Mouse (Mus musculus): ENCODE results near the gene Fhit. TPM values are rescaled to one million over a fixed set of nuclear protein-coding genes. Genes with fewer than 3 reads are reported as not detected.

Gene Fhit
- polyA plus RNA-seq, 1 experiment from 2014 or later: 13.3 TPM

DNA sequence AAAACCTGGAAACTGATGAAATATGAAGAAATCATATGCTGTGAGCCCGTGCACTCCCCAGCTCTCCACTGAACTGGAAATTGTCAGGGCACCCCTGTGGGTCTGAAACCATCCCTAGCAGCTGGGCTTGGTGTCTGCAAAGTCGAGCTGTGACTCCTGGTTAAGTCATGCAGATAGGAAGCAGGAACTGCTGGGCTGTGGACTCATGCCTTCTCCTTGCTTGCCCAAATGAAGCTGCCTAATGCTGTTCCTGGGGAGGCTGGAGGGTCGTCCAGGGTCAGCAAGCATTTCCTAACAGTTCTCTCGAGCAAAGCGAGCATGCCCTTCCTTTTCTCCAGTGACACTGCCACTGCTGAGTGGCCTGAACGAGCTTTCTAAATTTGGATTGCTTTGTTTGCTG is 607.1 kb downstream of the Fhit start:
- no peaks in the 10 kb centered on the region for H3K4me1 ChIP-seq (replicated peaks; ENCODE audit: insufficient read depth, low read length)
- H3K27ac ChIP-seq: no peak overlapping the region
- no peak for TF ChIP-seq CTCF (IDR thresholded peaks at IDR 0.05; ENCODE audit: low read depth)
- WGBS: 14% methylated on average over 6 of the region's 6 CpGs
- H3K9ac ChIP-seq (ENCODE audit: low read depth, low read length): no peak overlapping the region
- H3K9me3 ChIP-seq (replicated peaks; ENCODE audit: low read length): no peaks in the 10 kb centered on the region
- H3K36me3 ChIP-seq (ENCODE audit: insufficient read depth, low read length): no peaks in the 10 kb centered on the region
- DNase-seq (ENCODE audit: low spot score): peak; percentile 25
- ATAC-seq (replicated peaks; ENCODE audit: low FRiP score, low read depth): 0 out of 2 replicates have a peak, but pooled peaks have one; percentile 43
- H3K4me3 ChIP-seq (replicated peaks; ENCODE audit: low read depth, low read length): no peak overlapping the region
- no peak overlapping the region for H3K4me2 ChIP-seq (ENCODE audit: low read length)
- no peaks in the 10 kb centered on the region for H3K27me3 ChIP-seq (ENCODE audit: insufficient read depth, low read length)

DNA sequence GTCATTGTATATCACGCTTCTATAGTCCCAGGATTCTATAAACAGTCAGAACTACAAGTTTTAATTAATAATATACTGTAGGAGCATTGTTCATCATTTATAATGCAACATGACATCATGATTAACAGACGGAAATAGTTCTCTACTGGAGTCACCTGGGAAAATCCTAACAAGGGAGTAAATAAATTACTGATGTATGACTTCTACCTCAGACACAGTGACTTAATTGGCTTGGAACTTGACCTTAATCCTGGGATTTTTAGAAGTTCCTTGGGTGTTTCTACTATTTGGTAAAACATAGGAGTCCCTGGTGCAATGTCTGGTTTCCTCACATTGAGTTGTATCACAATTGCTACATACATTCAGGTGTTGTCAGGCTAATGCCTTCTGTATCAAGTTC is 613.2 kb downstream of the Fhit start:
- Histone ChIP-seq H3K27me3 (ENCODE audit: insufficient read depth, low read length) (no peaks in the 10 kb centered on the region), H3K36me3 (ENCODE audit: insufficient read depth, low read length) (no peaks in the 10 kb centered on the region), H3K9ac (ENCODE audit: low read depth, low read length) (no peak overlapping the region), H3K4me1 (replicated peaks; ENCODE audit: insufficient read depth, low read length) (no peaks in the 10 kb centered on the region), H3K9me3 (replicated peaks; ENCODE audit: low read length) (no peaks in the 10 kb centered on the region), H3K27ac (no peak overlapping the region), H3K4me2 (ENCODE audit: low read length) (no peak overlapping the region), H3K4me3 (replicated peaks; ENCODE audit: low read depth, low read length) (no peak overlapping the region)
- ATAC-seq (replicated peaks; ENCODE audit: low FRiP score, low read depth) (no peak), DNase-seq (ENCODE audit: low spot score) (no peak)
- WGBS: 75% methylated on average over 2 of the region's 2 CpGs
- TF ChIP-seq CTCF (IDR thresholded peaks at IDR 0.05; ENCODE audit: low read depth): no peak

DNA sequence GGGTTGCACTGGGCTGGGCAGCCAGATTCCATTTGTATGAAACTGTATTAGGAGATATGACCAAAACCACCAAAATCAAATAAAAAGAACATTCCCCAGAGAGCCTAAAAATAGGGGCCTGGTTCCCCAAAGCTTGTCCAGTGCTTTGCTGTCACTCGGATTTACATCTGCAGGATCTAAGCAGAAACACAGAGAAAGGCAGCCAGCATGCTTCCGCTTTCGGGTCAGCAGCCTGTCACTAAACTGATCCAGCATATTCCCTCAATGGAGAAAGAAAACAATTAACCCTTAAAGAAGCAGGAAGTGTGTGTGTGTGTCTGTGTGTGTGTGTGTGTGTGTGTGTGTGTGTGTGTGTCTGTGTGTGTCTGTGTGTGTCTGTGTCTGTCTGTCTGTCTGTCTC is 615.9 kb downstream of the Fhit start:
- no peaks in the 10 kb centered on the region for H3K36me3 ChIP-seq (ENCODE audit: insufficient read depth, low read length)
- H3K4me3 ChIP-seq (replicated peaks; ENCODE audit: low read depth, low read length): no peak overlapping the region
- ATAC-seq (replicated peaks; ENCODE audit: low FRiP score, low read depth) (no peak), DNase-seq (ENCODE audit: low spot score) (peak; percentile 18)
- H3K4me2 ChIP-seq (ENCODE audit: low read length): no peak overlapping the region
- H3K27ac ChIP-seq: no peak overlapping the region
- H3K27me3 ChIP-seq (ENCODE audit: insufficient read depth, low read length): no peaks in the 10 kb centered on the region
- no peak overlapping the region for H3K9ac ChIP-seq (ENCODE audit: low read depth, low read length)
- H3K4me1 ChIP-seq (replicated peaks; ENCODE audit: insufficient read depth, low read length): no peaks in the 10 kb centered on the region
- no peak for TF ChIP-seq CTCF (IDR thresholded peaks at IDR 0.05; ENCODE audit: low read depth)
- H3K9me3 ChIP-seq (replicated peaks; ENCODE audit: low read length): no peaks in the 10 kb centered on the region
- 34% methylated on average over 3 of the region's 3 CpGs for WGBS

DNA sequence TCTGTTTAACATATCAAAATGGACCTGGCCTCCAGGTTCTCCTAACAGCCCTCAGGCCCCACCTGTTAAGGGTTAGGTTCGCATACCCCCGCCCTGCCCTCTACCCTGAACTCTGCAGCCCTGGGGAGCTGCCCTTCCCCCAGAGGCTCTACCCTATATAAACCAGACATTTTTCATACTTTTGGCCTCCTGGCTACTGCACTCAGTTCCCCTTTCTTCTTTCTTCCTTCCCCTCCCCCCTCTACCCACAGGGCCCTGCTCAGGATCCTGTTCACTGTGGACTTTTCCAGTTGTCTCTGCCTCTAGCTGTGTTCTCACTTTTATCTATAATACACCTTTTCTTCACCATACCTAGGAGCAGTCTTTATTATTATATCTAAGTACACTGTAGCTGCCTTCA is 627.0 kb downstream of the Fhit start:
- Histone ChIP-seq H3K9ac (ENCODE audit: low read depth, low read length) (no peak overlapping the region), H3K27me3 (ENCODE audit: insufficient read depth, low read length) (no peaks in the 10 kb centered on the region), H3K36me3 (ENCODE audit: insufficient read depth, low read length) (no peaks in the 10 kb centered on the region), H3K27ac (no peak overlapping the region), H3K9me3 (replicated peaks; ENCODE audit: low read length) (no peaks in the 10 kb centered on the region), H3K4me1 (replicated peaks; ENCODE audit: insufficient read depth, low read length) (no peaks in the 10 kb centered on the region), H3K4me3 (replicated peaks; ENCODE audit: low read depth, low read length) (no peak overlapping the region), H3K4me2 (ENCODE audit: low read length) (no peak overlapping the region)
- DNase-seq (ENCODE audit: low spot score): no peak
- no peak for ATAC-seq (replicated peaks; ENCODE audit: low FRiP score, low read depth)
- no peak for TF ChIP-seq CTCF (IDR thresholded peaks at IDR 0.05; ENCODE audit: low read depth)
- WGBS: 70% methylated on average over 2 of the region's 2 CpGs

DNA sequence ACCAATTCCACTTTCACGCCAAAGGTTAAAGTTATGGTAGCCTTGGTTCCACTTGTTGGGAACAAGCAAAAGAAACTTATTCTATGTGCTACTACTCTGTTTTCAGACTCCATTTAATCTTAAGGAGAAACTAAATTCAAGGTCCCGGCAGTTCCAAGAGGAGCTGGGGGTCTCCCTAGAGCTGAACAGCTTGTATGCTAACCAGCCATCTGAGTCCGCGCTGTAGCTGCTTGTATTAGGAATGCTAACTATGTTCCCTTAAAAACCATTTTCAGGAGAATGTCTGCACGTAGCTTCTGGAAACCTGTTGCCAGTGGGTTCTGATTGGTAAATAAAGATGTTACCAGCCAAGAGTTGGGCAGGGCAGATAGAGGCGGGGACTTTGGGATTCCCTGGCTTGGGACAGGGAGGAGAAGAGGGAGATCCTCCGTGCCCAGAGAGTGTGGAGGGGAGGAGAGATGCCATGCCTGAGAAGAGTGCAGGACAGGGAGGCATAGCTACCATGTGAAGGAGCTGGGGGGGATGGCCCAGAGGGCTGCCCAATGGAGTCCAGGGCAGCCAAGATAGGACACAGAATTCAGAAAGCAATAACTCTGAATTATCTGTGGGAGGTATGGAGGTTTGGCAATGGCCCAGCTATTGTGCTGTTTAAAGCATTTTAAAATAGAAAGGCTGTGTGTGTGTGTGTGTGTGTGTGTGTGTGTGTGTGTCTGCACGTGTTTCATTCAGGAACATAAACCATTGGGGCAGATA is 629.9 kb downstream of the Fhit start:
- Histone ChIP-seq H3K27ac (no peak overlapping the region), H3K4me2 (ENCODE audit: low read length) (no peak overlapping the region), H3K4me3 (replicated peaks; ENCODE audit: low read depth, low read length) (no peak overlapping the region), H3K4me1 (replicated peaks; ENCODE audit: insufficient read depth, low read length) (no peaks in the 10 kb centered on the region), H3K9me3 (replicated peaks; ENCODE audit: low read length) (no peaks in the 10 kb centered on the region), H3K27me3 (ENCODE audit: insufficient read depth, low read length) (no peaks in the 10 kb centered on the region), H3K9ac (ENCODE audit: low read depth, low read length) (no peak overlapping the region), H3K36me3 (ENCODE audit: insufficient read depth, low read length) (no peaks in the 10 kb centered on the region)
- no peak for ATAC-seq (replicated peaks; ENCODE audit: low FRiP score, low read depth)
- TF ChIP-seq CTCF (IDR thresholded peaks at IDR 0.05; ENCODE audit: low read depth): no peak
- no peak for DNase-seq (ENCODE audit: low spot score)
- 68% methylated on average over 8 of the region's 8 CpGs for WGBS

DNA sequence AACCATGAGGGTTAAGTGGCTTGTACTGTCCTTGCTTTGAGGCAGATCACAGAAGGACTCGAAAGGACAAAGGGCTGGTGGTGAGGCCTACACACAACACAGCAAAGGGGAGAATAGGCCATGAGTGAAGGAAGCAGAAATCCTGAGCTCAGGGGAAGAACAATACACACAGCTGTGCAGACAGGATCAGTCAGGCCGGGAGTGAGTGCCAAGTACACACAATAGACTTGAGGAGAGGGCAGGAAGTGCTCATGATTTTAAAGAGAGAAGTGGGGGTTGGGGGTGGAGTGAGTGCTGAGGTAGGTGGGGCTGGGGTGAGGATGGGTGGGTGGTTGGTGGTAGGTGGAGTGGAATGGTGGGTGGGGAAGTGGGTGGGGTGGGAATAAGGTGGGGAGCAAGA is 635.0 kb downstream of the Fhit start:
- 57% methylated on average over 2 of the region's 2 CpGs for WGBS
- H3K4me3 ChIP-seq (replicated peaks; ENCODE audit: low read depth, low read length): no peak overlapping the region
- no peaks in the 10 kb centered on the region for H3K9me3 ChIP-seq (replicated peaks; ENCODE audit: low read length)
- H3K9ac ChIP-seq (ENCODE audit: low read depth, low read length): no peak overlapping the region
- DNase-seq (ENCODE audit: low spot score) (peak; percentile 14), ATAC-seq (replicated peaks; ENCODE audit: low FRiP score, low read depth) (no peak)
- no peaks in the 10 kb centered on the region for H3K4me1 ChIP-seq (replicated peaks; ENCODE audit: insufficient read depth, low read length)
- TF ChIP-seq CTCF (IDR thresholded peaks at IDR 0.05; ENCODE audit: low read depth): no peak
- H3K4me2 ChIP-seq (ENCODE audit: low read length): no peak overlapping the region
- no peaks in the 10 kb centered on the region for H3K27me3 ChIP-seq (ENCODE audit: insufficient read depth, low read length)
- no peaks in the 10 kb centered on the region for H3K36me3 ChIP-seq (ENCODE audit: insufficient read depth, low read length)
- no peak overlapping the region for H3K27ac ChIP-seq

DNA sequence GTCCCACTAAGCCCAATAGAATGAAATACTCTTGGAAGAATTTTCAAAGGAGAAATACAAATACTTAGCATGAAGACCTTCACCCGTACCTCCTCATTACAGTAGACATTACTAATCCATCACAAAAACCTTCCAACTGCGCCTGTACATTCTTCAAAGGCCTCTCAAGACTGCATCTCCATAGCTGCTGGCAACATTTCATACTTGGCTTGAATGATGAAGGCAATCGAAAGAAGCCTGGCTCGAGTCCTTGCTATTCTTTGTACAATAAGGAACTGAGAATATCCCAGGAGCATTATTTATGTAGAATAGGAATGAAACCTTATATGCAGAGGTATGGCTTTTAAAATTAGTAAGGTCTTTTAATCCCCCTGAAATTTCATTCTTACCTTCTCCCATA is 636.0 kb downstream of the Fhit start:
- Histone ChIP-seq H3K36me3 (ENCODE audit: insufficient read depth, low read length) (no peaks in the 10 kb centered on the region), H3K27me3 (ENCODE audit: insufficient read depth, low read length) (no peaks in the 10 kb centered on the region), H3K9me3 (replicated peaks; ENCODE audit: low read length) (no peaks in the 10 kb centered on the region), H3K4me3 (replicated peaks; ENCODE audit: low read depth, low read length) (no peak overlapping the region), H3K4me1 (replicated peaks; ENCODE audit: insufficient read depth, low read length) (no peaks in the 10 kb centered on the region), H3K4me2 (ENCODE audit: low read length) (no peak overlapping the region), H3K27ac (no peak overlapping the region), H3K9ac (ENCODE audit: low read depth, low read length) (no peak overlapping the region)
- WGBS: 76% methylated on average over 4 of the region's 4 CpGs
- ATAC-seq (replicated peaks; ENCODE audit: low FRiP score, low read depth) (no peak), DNase-seq (ENCODE audit: low spot score) (no peak)
- no peak for TF ChIP-seq CTCF (IDR thresholded peaks at IDR 0.05; ENCODE audit: low read depth)
